Mouse (Mus musculus) small intestine, adult 2 months (tissue): ENCODE results near the gene Nap1l1.

Source experiments
- CTCF ChIP-seq: fragments of 200-500 bp; IDR thresholded peaks from 2 replicates; pipeline ENCODE4 v1.5.1; 2012; ENCODE audit warnings: low read depth, mild to moderate bottlenecking, control low read depth, inconsistent platforms, low read length, moderate library complexity, mixed read lengths; ENCODE audit not compliant: insufficient replicate concordance, insufficient read length; ENCODE audit errors: extremely low read depth
- POLR2A ChIP-seq: fragments of 200-500 bp; IDR thresholded peaks from 2 replicates; pipeline ENCODE4 v1.6.1; 2012; ENCODE audit warnings: low read depth, mild to moderate bottlenecking, control low read depth, inconsistent platforms, low read length, moderate library complexity

DNA sequence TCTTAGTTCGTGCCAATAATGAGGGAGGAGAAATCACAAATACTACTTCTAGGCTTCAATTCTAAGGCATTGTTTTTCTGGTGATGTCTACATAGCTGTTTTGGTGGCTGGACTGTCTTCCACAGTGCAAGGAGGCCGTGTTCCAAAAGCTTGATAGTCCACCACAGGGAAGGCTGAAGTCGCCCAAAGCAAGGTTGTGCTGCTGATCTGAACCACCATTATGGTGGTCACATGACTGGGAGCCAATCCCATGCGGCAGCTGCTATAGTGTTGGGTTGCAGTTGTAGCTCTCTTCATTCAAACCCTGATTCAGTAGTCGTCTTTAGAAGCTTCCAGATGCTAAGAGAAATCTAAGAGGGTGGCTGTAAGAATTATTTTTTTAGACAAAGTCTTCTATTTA lies 6.6 kb downstream of the Nap1l1 start:
- no peak for TF ChIP-seq POLR2A
- no peak for TF ChIP-seq CTCF
